Mouse (Mus musculus): ENCODE measurements at regions not wholly inside any gene's neighbourhood (a gene's known extent, or its start where the extent isn't known, plus 50 kb on each side); places are given as distances from the start of the nearest gene placed in this dataset.
A peak's percentile ranks its signal among the peaks of the same experiment; 100 is the strongest.
"Not testable (repeated sequence)": the region's sequence is repeated elsewhere in the genome, so short reads cannot be mapped to it uniquely, and the experiment has no call there.

DNA sequence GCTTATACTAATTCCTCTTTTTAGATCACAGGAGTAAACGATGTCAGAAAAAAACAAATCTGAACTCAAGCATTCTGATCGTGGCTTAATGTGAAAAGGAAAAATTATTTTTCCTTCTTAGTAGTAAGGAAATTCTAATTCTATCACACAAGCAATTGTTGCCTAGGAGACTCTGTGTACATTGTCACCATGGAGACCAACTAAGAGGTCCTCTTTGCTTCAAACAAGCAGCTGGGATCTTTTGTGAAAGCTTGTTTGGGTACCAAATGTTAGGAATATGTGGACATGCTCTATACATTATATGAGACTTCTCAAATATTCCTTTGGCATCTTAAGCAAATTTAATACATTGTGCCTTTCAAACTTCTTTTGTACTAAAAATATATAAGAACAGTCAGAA is 345.9 kb upstream of the Atp10a start:
- DNase-seq, result no peak

DNA sequence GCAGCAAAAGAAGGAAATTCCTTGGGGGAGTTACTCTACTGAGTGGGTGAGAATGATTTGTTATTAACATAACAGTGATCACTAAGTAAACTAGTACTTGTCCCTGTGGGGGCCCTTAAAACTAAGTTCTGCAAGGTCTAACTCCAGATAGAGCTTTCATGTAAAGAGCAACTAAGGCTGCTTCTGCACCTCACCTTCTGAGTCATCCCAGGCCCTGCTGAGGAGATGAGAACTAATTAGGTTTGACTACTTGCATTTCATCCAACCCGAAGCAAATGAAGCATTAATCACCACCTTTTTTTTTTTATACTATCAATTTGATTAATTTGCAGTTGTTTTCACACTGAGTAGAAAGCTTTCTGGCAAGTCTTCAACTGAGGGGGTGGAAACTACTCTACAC is 333.6 kb upstream of the Atp10a start:
- no peak for DNase-seq

DNA sequence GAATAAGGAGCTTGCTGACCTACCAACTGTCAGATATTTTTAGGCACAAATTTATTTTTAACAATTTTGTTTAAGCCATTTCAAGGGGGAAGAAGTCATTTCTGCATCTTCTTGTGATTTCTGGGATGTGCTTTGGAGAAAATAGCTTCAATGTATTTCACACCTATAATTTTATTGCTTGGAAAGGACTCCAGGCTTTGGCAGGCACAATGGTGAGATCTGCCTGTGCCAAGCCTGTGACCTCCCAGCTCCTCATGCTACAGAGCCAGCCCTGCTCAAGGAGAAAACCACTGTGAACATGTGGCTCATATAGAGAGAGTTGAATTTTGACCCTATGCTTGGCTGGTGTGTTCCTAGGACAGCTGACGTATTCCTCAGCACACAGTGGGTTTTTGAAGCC is 288.6 kb upstream of the Atp10a start:
- no peak for DNase-seq

DNA sequence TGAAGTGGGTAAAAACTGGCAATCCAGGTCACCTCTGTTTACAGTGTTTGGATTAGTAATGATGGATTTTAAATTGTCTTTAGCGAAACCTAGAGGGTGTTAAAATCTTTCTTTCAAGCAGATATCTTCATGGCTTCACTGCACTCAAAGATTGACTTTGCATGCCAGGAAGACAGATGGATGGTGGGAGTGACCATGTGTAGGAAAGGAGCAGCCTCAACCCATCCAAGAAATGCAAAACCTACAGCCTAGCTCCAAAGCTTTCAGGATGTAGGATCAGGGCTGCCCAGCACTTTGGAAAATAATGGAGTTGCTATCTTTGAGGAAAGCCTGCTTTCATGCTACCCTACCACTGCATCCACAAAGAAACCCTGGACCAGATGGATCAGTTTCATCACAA is 272.6 kb upstream of the Atp10a start:
- DNase-seq, result no peak

DNA sequence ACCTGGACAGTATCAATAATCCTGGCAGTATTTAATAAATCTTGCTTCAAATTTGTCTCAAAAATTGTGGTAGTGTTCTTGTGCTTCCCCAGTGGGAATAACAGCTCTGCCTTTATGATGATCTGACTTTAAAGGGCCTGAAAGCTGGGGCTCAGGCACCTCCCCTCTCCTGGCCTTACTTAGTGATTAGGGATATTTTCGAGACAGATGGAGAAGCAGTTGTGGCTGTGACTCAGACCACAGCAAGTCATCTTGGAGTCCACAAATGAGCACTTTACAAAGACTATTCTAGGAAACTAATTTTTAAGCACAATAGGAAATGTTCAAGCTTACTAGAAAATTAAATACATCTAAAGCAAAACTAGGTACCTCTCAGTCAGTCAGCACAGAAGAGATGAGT is 267.6 kb upstream of the Atp10a start:
- DNase-seq, result no peak

DNA sequence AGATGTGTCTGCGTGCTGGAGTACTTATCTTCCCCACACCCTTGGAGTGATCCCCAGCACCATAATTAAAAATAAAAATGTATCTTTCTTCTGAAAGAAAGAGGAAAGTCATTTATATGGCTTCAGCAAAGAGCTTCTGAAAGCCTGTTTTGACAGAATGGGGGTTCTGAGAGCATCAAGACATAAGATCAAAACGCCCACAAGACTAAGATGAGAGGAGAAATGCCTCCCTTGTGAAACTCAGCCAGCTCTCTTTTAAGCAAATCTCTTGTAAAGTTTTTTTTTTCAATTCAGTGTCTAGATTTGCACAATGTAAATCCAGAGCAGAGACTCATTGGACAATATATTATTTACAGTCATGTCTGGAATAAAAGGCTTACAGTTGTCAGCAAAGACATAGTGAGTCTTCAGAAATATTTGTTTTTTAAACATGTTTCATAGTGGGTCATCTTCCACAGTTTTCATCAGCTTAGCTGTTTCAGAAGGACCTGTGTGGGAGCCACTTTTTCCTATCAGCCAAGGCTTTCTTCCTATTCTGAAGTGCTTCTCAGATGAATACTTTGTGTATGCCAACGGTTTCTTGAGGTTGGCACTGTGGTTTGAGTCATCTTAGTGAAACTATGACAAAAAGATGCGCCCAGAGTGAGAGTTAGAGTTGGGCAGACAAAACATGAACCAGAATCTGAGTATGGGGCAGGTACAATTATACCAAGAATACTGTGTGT is 263.4 kb upstream of the Atp10a start:
- DNase-seq, result no peak

DNA sequence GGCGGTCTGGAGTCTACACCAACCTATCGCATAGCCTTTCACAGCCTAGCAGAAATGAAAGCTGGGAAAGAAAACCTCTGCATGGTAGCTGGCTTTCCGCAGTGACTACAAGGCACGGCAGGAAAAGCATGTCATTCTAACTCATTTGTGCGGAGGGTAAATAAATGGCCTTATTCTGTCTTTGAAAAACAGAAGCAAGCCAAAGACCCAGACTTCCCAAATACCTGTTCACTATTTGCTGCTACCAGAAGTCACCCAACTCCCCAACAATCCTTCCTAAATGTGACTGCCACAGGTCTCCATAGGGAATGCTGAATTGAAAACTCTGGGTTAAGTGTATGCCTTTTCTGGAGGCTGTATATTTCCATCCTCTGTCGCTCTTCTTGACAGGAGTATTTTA is 258.0 kb upstream of the Atp10a start:
- no peak for DNase-seq

DNA sequence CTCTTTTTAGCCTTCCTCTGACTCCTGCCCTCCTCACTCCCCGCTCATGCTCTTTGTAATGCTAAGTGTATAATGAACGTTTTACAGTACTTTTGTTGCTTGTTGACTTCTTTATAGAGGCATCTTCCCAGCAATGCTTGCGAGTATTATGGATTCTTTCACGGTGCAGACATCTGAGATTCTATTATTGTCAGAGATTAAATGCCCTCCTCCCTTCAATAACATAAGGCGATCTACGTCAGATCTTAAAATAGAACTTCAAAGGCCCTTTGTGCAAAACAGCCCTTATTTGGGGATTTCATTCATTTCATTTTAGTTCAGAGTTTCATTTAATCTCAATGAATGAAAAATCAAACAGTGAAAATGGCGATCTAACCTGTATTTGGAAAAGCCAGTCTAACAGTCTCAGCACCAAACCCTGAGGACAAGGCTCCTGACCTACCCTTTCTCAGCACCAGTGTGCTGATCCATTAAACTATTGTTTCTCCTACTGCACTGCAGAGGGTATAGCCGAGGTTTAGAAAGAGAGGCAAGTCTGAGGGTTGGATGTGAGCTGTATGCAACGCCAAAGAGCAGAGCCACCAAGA is 257.3 kb upstream of the Atp10a start:
- no peak for DNase-seq

DNA sequence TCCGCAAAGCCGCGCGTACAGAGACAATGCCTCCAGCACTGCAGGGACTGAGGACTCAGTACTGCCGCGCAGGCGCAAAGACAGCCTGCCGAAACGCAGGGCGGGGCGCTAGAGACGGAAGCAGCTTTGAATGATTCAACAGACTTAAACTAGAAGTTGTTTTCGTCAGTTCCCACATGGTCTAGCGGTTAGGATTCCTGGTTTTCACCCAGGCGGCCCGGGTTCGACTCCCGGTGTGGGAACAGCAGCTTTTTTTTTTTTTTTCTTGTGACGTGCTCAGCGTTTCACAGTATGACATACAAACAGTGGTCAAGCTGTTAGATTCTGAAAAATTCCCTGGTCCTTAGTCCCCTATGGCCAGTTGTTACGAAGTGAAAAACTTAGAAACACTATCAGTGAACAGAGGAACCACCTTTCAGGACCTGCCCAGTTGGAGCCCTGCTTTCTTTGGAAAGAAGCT is 256.8 kb upstream of the Atp10a start:
- DNase-seq, result peak; percentile 94

DNA sequence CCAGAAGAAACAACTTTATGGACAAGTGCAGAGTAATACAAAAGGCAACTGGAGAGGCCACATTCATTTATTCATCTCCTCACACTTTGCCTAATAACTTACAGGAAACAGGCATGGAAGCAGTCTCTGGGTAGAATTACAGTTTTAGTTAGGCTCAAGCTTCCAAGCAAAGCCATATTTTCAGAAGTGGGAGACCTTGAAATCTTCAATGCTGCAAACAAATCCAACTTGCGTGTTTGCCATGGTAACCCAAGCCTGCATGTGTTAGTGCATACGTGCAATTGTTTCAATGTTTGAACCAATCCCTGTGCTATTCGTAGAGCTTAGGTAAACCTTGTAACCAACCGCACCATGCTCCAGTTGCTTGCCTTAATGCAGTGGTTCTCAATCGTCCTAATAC is 256.3 kb upstream of the Atp10a start:
- DNase-seq, result no peak

DNA sequence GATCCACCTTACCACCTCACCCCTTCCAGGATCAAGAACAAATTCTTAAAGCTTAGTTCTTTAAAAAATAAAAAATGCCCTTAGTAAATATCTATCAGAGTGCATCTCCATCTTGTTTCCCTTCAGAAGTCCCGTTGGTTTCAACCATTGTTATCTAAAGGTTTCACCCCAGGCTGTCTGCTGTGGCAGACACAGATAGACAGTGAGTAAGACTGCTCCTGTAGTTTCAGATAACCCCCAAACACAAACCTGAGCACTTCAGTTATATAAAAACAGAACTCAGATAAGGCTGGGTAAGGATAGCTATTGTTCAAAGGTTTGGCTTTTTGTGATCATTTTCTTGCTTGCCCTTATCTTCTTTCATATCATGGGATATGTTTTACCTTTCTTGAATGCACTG is 255.4 kb upstream of the Atp10a start:
- no peak for DNase-seq

DNA sequence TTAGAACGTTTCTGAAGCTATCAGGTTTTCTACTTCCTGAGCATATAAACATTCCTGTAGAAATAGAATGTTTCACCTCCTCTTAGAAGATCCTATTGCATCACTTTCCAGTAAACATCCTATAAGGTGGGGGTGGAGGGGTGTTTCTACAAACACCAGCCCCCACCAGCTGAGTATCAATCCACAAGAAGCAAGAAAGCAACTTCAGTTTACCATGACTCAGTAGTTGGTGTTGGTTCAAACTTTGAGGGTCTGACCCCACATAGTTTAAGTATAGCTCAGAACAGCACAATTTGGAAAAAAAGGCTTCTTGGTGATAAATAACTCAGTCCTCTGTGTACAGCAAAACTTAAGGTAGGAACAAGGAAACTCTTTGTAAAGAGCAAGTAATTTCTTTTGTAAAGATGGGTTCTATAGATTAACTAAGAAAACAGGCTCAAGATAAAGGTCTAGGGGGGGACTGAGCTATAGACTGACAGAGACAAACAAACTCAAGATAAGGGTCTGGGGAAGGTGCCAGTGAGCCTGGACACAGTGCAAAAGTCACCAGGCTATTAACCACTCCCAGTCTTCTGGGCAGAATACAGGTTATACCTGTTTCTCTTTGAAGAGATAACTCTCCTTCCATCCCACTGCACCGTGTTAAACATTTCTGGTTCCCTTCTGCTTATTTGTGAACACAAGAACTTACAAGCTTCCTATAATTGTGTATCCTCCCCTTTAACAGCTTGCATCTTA is 218.9 kb upstream of the Atp10a start:
- no peak for DNase-seq

DNA sequence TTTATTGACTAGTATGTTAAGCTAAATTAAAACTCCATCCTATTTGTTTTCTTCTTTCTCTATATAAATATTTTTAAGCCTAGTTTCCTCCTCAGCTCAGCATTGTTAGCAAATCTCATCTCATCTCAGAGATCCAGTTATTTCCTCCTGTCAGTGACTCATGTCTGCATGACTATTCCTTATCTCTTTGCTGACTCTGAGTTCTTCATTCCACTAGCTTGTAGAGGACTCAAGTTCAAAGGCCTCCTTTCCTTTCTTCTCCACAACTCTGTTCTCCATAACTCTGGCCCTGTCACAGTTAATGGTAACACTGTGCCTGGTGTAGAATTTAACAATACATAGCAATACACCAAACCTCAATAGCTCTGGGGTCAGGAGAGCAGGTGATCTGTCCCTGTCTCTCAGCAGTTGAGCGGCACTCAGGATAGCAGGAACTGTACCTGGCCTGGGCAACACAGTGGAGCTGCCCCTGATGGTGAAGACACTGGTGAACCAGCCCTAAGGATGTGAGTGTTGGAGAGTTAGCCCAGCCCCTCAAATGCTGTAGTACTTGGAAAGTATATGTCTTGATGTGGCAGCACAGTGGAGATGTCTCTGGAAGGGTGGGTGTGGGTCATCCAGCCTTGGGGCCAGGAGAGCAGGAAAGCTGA is 213.3 kb upstream of the Atp10a start:
- no peak for DNase-seq

DNA sequence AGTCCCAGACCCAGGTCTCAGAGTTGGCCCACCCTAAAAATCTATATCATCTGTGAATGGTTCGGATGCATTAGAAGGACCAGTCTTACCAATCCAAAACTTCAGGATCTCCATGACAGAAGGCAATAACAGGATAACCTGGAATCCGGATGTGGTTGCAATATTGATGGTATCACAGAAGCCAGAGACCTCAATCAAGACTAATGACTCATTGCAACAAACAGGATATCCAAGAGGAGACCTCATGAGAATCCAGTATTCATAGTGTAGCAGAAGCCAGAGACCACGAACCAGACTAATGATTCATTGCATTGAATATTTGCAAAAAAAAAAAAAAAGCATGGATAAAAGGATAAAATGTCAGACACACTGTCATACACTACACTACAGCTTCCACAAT is 212.7 kb upstream of the Atp10a start:
- DNase-seq, result no peak

DNA sequence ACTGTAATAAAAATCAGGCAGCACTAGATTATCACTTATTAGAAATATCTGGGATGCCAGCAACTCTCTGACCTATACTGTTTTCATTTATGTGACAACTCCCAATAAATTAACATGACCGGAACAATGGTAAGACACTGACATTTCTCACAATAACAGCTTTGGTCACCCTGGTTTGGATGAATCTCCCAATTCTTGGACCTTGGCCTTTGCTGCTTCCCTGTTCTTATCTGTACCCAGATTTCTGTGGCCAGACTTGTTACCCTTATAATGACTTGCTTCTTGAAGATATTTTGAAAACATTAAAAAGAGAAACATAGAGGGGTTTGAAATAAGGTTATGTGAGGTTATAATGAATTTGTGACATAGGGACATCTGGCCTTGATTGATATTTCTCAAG is 210.2 kb upstream of the Atp10a start:
- no peak for DNase-seq

DNA sequence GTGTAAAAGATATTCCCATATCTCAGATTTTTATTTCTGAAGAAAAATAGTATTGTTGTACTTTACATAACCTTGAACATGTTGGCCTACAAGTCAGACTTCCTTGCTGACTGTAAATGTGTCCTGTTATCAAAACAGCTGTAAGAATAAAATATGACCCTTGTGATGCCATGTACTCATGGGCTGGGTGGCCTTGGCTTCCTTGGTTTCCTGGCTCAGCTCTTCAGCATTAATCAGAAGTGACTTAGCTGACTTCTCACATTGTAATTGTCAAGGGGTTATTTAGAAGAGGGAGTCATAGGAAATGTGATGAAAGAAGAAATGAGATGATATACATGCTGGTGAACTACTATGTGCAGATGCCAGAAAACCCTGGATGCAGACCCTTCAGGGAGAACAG is 209.7 kb upstream of the Atp10a start:
- DNase-seq, result no peak

DNA sequence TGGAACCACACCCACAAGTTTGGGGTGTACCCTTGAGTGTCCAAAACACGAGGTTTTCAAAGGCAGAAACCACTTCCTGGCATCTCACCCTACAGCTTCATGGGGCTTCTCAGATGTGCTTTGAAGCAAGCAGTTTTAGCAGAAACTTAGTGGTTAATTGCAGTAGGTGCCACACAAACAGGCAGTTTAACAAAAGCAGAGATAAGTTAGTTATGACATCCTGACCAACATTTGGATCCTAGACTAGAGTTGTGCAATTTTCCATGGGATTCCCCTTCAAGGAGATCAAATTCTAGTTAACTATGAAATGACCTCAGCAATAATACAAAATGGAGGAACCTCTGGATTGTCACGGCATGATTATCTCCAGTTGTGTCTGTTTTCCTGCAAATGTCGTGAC is 207.2 kb upstream of the Atp10a start:
- DNase-seq, result peak; percentile 27

DNA sequence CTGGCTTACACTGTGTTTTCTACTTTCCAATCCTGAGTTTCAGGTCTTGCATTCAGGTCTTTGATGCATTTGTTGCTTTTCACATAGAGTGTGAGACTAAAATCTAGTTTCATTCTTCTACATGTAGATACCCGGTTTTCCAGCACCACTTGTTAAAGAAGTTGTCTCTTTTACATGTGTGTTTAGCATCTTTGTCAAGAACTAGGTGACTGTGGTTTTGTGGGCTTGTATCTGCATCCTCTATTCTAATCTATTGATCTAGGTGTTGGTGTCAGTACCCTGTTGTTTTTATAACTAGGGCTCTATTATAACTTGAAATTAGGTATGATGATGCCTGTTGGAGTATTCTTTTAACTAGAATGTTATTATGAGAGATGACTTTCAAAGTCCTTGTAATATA is 204.0 kb upstream of the Atp10a start:
- no peak for DNase-seq

DNA sequence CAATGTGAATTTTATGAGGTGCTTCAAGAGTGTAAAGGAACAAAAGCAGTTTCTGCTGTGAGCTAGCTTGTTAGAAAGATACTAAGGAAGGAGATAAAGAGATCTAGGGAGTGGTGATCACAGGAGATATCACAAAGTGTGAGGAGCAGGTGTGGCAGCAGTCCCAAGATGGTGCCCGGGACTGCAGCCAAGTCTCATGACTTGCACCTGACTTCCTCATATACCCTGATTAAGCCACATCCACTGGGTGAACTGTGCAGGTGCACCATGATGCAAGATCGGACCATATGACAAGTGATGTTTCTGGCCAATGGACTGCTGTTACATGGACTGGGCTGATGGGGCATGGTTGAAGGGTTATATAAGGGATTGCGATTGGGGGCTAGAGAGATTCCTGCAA is 197.8 kb upstream of the Atp10a start:
- not testable (repeated sequence) for DNase-seq

DNA sequence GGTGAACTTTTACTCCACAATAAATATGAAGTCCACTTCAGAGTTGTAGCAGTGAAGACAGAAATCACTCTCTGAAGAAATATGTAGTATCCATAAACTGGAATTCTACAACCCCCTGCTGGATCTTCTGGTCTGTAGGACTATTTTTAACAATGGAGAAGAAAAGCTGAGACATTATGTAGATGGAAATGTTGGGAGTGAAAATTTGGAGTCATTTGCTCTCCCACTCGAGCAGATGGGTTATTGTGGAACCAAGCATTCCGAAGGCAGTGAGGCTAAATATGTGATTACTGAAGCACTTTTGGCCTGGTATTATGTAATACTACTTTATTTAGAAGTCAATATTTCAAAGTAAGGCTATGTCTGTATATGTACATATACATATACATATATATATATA is 195.0 kb upstream of the Atp10a start:
- no peak for DNase-seq

DNA sequence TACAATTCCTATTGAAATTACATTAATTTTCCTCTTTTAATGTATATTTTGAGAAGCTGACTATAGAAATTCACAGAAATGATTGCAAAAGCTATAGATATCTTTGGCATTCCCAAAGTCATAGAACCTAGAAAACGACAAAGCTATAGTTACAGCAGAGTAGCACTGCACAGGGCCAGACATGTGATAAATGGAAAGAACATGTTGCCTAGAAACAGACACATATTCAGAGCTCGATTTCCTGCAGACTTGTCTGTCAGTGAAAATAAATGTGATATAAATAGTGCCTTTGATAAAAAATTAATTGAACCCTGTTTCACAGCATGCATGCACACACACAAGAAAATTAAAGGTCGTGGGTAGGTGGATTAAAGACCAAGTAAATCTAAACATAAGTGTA is 182.8 kb upstream of the Atp10a start:
- no peak for DNase-seq

DNA sequence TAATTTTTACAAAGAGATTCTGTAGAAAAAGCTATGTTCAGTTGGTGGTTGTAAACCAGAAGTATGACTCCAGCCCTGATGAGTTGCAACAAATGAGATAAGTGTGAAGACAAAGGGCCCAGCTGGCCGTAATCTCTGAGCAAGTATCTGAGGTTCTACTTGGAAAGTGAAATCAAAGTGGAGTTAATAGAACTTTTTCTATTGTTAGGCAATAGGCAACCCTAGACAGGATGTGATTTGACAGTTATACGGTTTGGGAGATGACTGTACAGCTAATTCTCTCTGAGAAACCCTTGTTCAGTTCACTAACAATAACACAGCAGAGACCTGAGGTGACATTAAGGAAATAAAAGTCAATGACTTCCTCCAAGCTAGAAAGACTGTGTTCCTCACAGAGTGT is 180.8 kb upstream of the Atp10a start:
- no peak for DNase-seq

DNA sequence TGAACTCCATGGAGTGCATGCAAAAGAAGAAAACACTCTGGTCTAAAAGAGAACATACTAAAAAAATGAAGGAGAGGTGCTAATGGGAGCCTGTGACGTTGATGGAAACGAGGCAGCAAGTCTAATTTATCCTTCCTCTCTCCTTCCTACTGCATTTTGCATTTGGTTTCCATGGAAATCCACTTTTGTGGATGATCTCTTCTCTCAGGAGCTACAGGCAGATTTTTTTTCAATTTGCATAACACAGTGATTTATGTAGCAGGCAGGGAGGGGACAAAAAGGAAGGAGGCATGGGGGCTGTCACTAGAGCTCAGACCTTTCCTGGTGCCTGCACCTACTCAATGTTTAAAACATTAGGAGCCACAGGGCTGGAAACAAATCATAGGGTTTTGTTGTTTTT is 167.7 kb upstream of the Atp10a start:
- DNase-seq, result no peak
